Mouse (Mus musculus): ENCODE measurements around the gene Hivep3. TPM values are rescaled to one million over a fixed set of nuclear protein-coding genes. Genes with fewer than 3 reads are reported as not detected.

Gene Hivep3
- polyA plus RNA-seq, 1 experiment from 2014 or later, result 6.0 TPM

GRCm38 (mm10) chr4:119882401-119882800 lies 148.8 kb downstream of the Hivep3 start:
- Histone ChIP-seq H3K36me3 (ENCODE audit: control insufficient read depth, insufficient read depth, low read length) (no peaks in the 10 kb centered on the region), H3K27me3 (ENCODE audit: control insufficient read depth, insufficient read depth, low read length) (no peaks in the 10 kb centered on the region), H3K27ac (replicated peaks) (no peak overlapping the region), H3K9ac (ENCODE audit: low read length) (no peak overlapping the region), H3K4me2 (replicated peaks; ENCODE audit: low read depth) (no peak overlapping the region), H3K4me3 (ENCODE audit: low read depth, low read length) (no peak overlapping the region), H3K9me3 (ENCODE audit: control insufficient read depth, low read length) (no peaks in the 10 kb centered on the region), H3K4me1 (replicated peaks; ENCODE audit: control insufficient read depth, insufficient read depth) (no peaks in the 10 kb centered on the region)
- no peak for ATAC-seq (ENCODE audit: low FRiP score, low TSS enrichment)
- 37% methylated on average over 4 of the region's 4 CpGs for WGBS
- TF ChIP-seq EP300 (optimal IDR thresholded peaks at IDR 0.05) (no peak), CTCF (IDR thresholded peaks at IDR 0.05; ENCODE audit: low read depth) (no peak)
- DNase-seq (ENCODE audit: low spot score), result no peak

- Histone ChIP-seq H3K9me3 (ENCODE audit: control insufficient read depth, low read length) (no peaks in the 10 kb centered on the region), H3K4me3 (ENCODE audit: low read depth, low read length) (no peak overlapping the region), H3K4me1 (replicated peaks; ENCODE audit: control insufficient read depth, insufficient read depth) (no peaks in the 10 kb centered on the region), H3K4me2 (replicated peaks; ENCODE audit: low read depth) (no peak overlapping the region), H3K27me3 (ENCODE audit: control insufficient read depth, insufficient read depth, low read length) (no peaks in the 10 kb centered on the region), H3K9ac (ENCODE audit: low read length) (no peak overlapping the region), H3K27ac (replicated peaks) (no peak overlapping the region), H3K36me3 (ENCODE audit: control insufficient read depth, insufficient read depth, low read length) (no peaks in the 10 kb centered on the region)
- DNase-seq (ENCODE audit: low spot score) (no peak), ATAC-seq (ENCODE audit: low FRiP score, low TSS enrichment) (no peak)
- TF ChIP-seq EP300 (optimal IDR thresholded peaks at IDR 0.05) (no peak), CTCF (IDR thresholded peaks at IDR 0.05; ENCODE audit: low read depth) (no peak)
- WGBS, result 42% methylated on average over 5 of the region's 5 CpGs
Measured at GRCm38 (mm10) chr4:119882814-119883213, 149.2 kb downstream of the Hivep3 start.

GRCm38 (mm10) chr4:119886621-119887020 lies 153.0 kb downstream of the Hivep3 start:
- H3K27ac ChIP-seq (replicated peaks), result no peak overlapping the region
- ATAC-seq (ENCODE audit: low FRiP score, low TSS enrichment) (no peak), DNase-seq (ENCODE audit: low spot score) (no peak)
- H3K9ac ChIP-seq (ENCODE audit: low read length), result no peak overlapping the region
- WGBS, result 41% methylated on average over 3 of the region's 3 CpGs
- no peak overlapping the region for H3K4me3 ChIP-seq (ENCODE audit: low read depth, low read length)
- no peaks in the 10 kb centered on the region for H3K9me3 ChIP-seq (ENCODE audit: control insufficient read depth, low read length)
- no peaks in the 10 kb centered on the region for H3K27me3 ChIP-seq (ENCODE audit: control insufficient read depth, insufficient read depth, low read length)
- H3K36me3 ChIP-seq (ENCODE audit: control insufficient read depth, insufficient read depth, low read length), result no peaks in the 10 kb centered on the region
- no peak overlapping the region for H3K4me2 ChIP-seq (replicated peaks; ENCODE audit: low read depth)
- TF ChIP-seq EP300 (optimal IDR thresholded peaks at IDR 0.05) (no peak), CTCF (IDR thresholded peaks at IDR 0.05; ENCODE audit: low read depth) (no peak)
- H3K4me1 ChIP-seq (replicated peaks; ENCODE audit: control insufficient read depth, insufficient read depth), result no peaks in the 10 kb centered on the region

GRCm38 (mm10) chr4:119887523-119888177 lies 154.1 kb downstream of the Hivep3 start:
- no peak for DNase-seq (ENCODE audit: low spot score)
- Histone ChIP-seq H3K27ac (replicated peaks) (no peak overlapping the region), H3K4me1 (replicated peaks; ENCODE audit: control insufficient read depth, insufficient read depth) (no peaks in the 10 kb centered on the region), H3K36me3 (ENCODE audit: control insufficient read depth, insufficient read depth, low read length) (no peaks in the 10 kb centered on the region), H3K4me2 (replicated peaks; ENCODE audit: low read depth) (no peak overlapping the region), H3K9ac (ENCODE audit: low read length) (no peak overlapping the region), H3K27me3 (ENCODE audit: control insufficient read depth, insufficient read depth, low read length) (no peaks in the 10 kb centered on the region), H3K4me3 (ENCODE audit: low read depth, low read length) (no peak overlapping the region), H3K9me3 (ENCODE audit: control insufficient read depth, low read length) (no peaks in the 10 kb centered on the region)
- 75% methylated on average over 6 of the region's 6 CpGs for WGBS
- no peak for TF ChIP-seq EP300 (optimal IDR thresholded peaks at IDR 0.05)
- no peak for ATAC-seq (ENCODE audit: low FRiP score, low TSS enrichment)

- Histone ChIP-seq H3K36me3 (ENCODE audit: control insufficient read depth, insufficient read depth, low read length) (no peaks in the 10 kb centered on the region), H3K9me3 (ENCODE audit: control insufficient read depth, low read length) (no peaks in the 10 kb centered on the region), H3K4me2 (replicated peaks; ENCODE audit: low read depth) (no peak overlapping the region), H3K27ac (replicated peaks) (no peak overlapping the region), H3K4me3 (ENCODE audit: low read depth, low read length) (no peak overlapping the region), H3K4me1 (replicated peaks; ENCODE audit: control insufficient read depth, insufficient read depth) (no peaks in the 10 kb centered on the region), H3K27me3 (ENCODE audit: control insufficient read depth, insufficient read depth, low read length) (no peaks in the 10 kb centered on the region), H3K9ac (ENCODE audit: low read length) (no peak overlapping the region)
- no peak for ATAC-seq (ENCODE audit: low FRiP score, low TSS enrichment)
- TF ChIP-seq EP300 (optimal IDR thresholded peaks at IDR 0.05), result no peak
- TF ChIP-seq CTCF (IDR thresholded peaks at IDR 0.05; ENCODE audit: low read depth), result no peak
- 65% methylated on average over 5 of the region's 5 CpGs for WGBS
- DNase-seq (ENCODE audit: low spot score), result no peak
Measured at GRCm38 (mm10) chr4:119889760-119890159, 156.2 kb downstream of the Hivep3 start.

GRCm38 (mm10) chr4:119893255-119893779 lies 159.7 kb downstream of the Hivep3 start:
- no peak overlapping the region for H3K9ac ChIP-seq (ENCODE audit: low read length)
- no peaks in the 10 kb centered on the region for H3K36me3 ChIP-seq (ENCODE audit: control insufficient read depth, insufficient read depth, low read length)
- H3K4me1 ChIP-seq (replicated peaks; ENCODE audit: control insufficient read depth, insufficient read depth), result no peaks in the 10 kb centered on the region
- DNase-seq (ENCODE audit: low spot score) (no peak), ATAC-seq (ENCODE audit: low FRiP score, low TSS enrichment) (no peak)
- no peaks in the 10 kb centered on the region for H3K9me3 ChIP-seq (ENCODE audit: control insufficient read depth, low read length)
- 53% methylated on average over 5 of the region's 5 CpGs for WGBS
- H3K4me3 ChIP-seq (ENCODE audit: low read depth, low read length), result no peak overlapping the region
- no peak overlapping the region for H3K27ac ChIP-seq (replicated peaks)
- H3K27me3 ChIP-seq (ENCODE audit: control insufficient read depth, insufficient read depth, low read length), result no peaks in the 10 kb centered on the region
- H3K4me2 ChIP-seq (replicated peaks; ENCODE audit: low read depth), result no peak overlapping the region
- TF ChIP-seq CTCF (IDR thresholded peaks at IDR 0.05; ENCODE audit: low read depth) (no peak), EP300 (optimal IDR thresholded peaks at IDR 0.05) (no peak)
